Mouse (Mus musculus): Measurements from ENCODE around the gene Syne1. TPM values are rescaled to one million over a fixed set of nuclear protein-coding genes. Genes with fewer than 3 reads are reported as not detected.

The Syne1 gene
- total RNA-seq, 2 experiments from 2014 or later = 247 to 308 TPM

DNA sequence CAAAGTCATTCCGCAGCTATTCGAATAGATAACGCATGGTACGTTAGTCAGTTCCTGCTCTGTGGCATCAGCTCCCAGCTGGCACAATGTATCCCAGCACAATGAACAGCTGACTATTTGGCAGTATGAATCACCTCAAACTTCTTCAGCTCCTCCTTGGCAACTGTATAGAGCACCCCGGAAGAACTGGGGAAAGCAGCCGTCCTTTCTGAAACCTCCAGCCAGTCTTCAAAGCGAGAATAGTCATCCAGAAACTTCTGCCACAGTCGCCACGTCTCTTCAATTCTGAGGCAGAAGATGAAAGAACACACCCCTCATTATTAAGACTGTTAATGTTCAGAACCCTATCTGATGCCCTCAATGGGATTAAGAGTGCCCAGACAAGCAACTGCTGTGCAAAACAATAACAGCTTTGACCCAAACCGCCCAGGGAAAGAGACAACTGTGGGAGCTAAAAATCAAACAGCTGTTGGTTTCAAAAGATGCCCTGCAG, 495.0 kb downstream of the Syne1 start:
- DNase-seq (ENCODE audit: low spot score in 2 of 2) = no peak
- intact Hi-C loops (cut with DNase I) = no loop called here

GRCm38 (mm10) chr10:5045671-5046070, 505.6 kb downstream of the Syne1 start:
- intact Hi-C loops (cut with DNase I) = no loop called here
- no peak for DNase-seq (ENCODE audit: low spot score in 2 of 2)

GRCm38 (mm10) chr10:5045213-5045612, 506.1 kb downstream of the Syne1 start:
- intact Hi-C loops (cut with DNase I) = no loop called here
- DNase-seq (ENCODE audit: low spot score in 2 of 2) = no peak

GRCm38 (mm10) chr10:5044481-5044880, 506.8 kb downstream of the Syne1 start:
- DNase-seq (ENCODE audit: low spot score in 2 of 2) = no peak
- intact Hi-C loops (cut with DNase I) = no loop called here

DNA sequence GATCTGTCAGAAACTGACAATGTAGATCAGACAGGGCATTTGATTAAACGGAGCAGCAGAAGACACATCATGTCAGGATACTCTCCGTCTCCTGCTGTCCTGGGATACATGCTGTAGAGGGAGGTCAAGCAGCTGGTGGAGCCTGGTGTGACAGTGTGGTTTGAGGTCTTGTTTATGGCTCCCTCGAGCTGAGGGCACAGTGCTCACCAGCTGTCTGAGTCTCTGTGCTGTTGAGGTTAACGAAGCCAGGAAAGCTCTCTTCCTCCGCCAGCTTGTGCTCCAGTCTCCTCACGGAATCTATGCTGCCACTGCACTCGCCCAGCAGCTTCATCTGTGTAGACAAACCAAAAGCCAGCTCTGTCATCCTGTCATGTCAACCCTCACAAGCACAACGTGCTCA, 510.0 kb downstream of the Syne1 start:
- intact Hi-C loops (cut with DNase I) = no loop called here
- DNase-seq (ENCODE audit: low spot score in 2 of 2) = no peak

- DNase-seq (ENCODE audit: low spot score in 2 of 2) = no peak
- intact Hi-C loops (cut with DNase I) = no loop called here
These were observed 518.9 kb downstream of the Syne1 start for GRCm38 (mm10) chr10:5032192-5033048.

GRCm38 (mm10) chr10:5029883-5030282, 521.4 kb downstream of the Syne1 start:
- intact Hi-C loops (cut with DNase I) = no loop called here
- DNase-seq (ENCODE audit: low spot score in 2 of 2) = no peak

GRCm38 (mm10) chr10:5029161-5029560, 522.1 kb downstream of the Syne1 start:
- intact Hi-C loops (cut with DNase I) = no loop called here
- DNase-seq (ENCODE audit: low spot score in 2 of 2) = no peak

DNA sequence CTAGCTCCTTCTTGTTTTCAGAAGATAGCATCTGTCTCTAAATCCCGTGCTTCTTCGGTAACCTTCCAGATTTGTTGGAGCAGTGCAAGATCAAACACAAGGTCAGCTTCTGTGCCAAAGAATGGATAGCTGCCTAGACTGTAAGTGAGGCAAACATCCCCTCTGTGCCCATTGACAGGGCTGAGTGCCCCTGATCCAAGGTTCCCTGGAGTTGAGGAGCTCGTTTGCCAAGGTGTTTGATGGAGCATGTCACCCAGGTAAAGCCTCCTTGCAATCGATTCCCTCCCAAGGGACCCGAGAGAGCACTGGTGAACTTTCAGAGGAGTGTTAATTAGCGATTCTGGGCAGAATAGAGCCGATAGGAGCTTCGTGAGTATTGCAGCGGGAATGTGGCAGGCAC, 523.0 kb downstream of the Syne1 start:
- DNase-seq (ENCODE audit: low spot score in 2 of 2) = no peak
- intact Hi-C loops (cut with DNase I) = no loop called here

DNA sequence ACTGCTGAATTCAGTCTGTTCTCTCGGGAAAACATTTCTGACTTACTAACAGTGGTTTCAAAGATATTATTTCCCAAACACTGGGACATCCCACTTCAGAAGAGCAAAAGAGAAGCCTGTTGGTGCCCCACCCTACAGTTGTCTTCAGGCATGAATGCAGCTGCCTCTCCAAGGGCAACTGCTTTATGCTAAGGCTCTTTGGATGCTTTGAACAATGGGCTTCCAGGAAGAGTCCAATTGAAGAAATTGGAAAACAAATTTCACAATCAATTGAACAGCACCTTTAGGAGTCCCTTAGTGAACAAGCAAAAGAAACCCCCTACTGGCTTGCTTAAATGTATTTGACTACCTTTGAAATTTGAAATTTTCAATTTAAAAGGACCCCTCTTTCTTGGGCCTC, 524.1 kb downstream of the Syne1 start:
- intact Hi-C loops (cut with DNase I) = no loop called here
- DNase-seq (ENCODE audit: low spot score in 2 of 2) = no peak

- intact Hi-C loops (cut with DNase I) = no loop called here
- DNase-seq (ENCODE audit: low spot score in 2 of 2) = no peak
These were observed 525.4 kb downstream of the Syne1 start for GRCm38 (mm10) chr10:5025906-5026305.

GRCm38 (mm10) chr10:5017148-5017547, 534.1 kb downstream of the Syne1 start:
- intact Hi-C loops (cut with DNase I) = no loop called here
- DNase-seq (ENCODE audit: low spot score in 2 of 2) = no peak

- intact Hi-C loops (cut with DNase I) = no loop called here
These were observed 536.3 kb downstream of the Syne1 start for GRCm38 (mm10) chr10:5014976-5015375.

DNA sequence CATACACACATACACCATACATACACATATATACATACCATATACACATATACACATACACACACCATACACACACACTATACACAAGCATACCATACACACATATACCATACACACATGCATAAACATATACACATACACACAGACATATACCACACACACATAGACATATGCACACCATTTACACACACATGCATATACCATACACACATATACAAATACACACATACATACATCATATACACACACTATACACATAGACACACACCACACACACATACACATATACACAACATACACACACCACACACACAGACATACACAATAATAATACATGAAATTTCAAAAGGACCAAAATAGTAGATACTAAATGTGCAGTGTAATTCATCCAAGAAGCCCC, 539.3 kb downstream of the Syne1 start:
- intact Hi-C loops (cut with DNase I) = no loop called here
- DNase-seq (ENCODE audit: low spot score in 2 of 2) = no peak

More at GRCm38 (mm10) chr10:5014976-5015375, 536.3 kb downstream of the Syne1 start:
- DNase-seq (ENCODE audit: low spot score in 2 of 2) = no peak

GRCm38 (mm10) chr10:5008795-5009366, 542.4 kb downstream of the Syne1 start:
- intact Hi-C loops (cut with DNase I) = no loop called here
- DNase-seq (ENCODE audit: low spot score in 2 of 2) = no peak

DNA sequence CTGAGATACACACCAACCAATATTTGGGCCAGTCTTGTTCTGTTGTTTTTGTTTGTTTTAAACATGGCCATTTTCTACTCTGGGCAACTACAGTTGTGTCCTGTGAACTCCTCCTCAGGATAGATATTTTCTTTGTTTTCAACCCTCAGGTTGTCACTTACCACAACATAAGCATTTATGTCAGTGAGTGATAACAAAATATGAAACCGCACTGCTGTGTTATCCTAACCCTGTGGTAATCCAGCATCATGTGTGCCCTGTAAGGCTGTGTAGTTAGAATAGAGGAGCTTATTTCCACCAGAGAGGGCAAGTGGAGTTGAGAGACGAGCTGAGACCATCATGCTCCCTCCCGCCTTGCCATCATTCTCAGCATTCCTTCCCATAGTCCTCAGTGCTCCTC, 554.7 kb downstream of the Syne1 start:
- no peak for DNase-seq (ENCODE audit: low spot score in 2 of 2)
- intact Hi-C loops (cut with DNase I) = no loop called here

DNA sequence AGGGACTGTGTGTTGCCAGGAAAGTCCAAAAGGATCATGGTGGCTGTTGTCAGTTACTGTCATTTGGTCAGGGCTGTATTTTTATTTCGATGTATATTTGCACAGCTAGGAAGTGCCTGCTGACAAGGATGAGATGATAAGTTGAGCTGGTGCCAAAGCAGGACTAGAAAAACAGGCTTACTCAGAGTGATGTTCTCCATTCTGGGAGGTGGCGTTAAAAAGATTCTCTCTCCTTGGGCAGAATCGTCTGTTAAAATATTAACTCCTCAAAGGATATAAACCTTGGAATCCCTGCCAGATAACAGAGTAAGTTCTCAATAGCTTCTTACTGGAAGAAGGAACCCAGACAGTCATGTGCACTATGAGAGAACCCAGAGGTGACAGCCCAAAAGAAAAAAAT, 557.5 kb downstream of the Syne1 start:
- intact Hi-C loops (cut with DNase I) = no loop called here
- DNase-seq (ENCODE audit: low spot score in 2 of 2) = peak; percentile 22 to 30

DNA sequence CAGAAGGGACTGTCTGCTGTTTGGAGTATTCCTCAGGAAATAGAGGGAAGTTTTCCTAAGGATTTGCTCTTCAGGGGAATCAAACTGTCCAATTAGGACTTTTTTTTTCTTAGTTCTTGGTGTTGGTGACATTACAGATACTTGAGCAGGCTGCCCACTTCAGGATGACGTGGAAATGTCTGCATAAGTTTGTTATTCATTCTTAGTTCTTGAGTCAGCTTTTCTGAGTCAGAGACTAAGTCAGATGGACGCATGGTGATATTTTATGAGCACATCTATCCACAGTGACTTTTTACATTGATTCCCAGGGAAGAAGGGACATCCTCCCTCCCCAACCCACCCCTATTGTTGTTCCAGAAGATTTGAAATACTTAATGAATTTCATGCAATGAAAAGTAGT, 567.4 kb downstream of the Syne1 start:
- intact Hi-C loops (cut with DNase I) = no loop called here
- DNase-seq (ENCODE audit: low spot score in 2 of 2) = no peak

GRCm38 (mm10) chr10:4977374-4977773, 573.9 kb downstream of the Syne1 start:
- intact Hi-C loops (cut with DNase I) = no loop called here
- no peak for DNase-seq (ENCODE audit: low spot score in 2 of 2)

GRCm38 (mm10) chr10:4976557-4976956, 574.7 kb downstream of the Syne1 start:
- intact Hi-C loops (cut with DNase I) = no loop called here
- DNase-seq (ENCODE audit: low spot score in 2 of 2) = peak in 1 of 2 experiments; percentile 8

DNA sequence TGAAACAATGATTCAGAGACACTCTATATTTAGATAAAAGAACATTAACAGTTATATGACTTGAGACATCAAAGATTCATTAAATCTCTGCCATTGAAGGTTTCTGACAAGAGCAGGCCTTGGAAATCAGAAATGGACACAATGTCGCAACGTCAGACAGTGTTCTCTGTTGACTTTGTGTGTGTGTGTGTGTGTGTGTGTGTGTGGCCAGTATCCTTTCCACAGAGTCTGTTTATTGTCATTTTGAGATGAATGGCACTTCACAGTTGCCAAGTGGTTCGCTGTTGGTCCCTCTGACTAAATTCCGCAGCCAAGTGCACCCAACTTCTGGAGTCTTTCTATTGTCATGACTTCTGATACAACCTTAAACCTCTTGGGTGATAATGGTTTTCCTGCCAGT, 577.0 kb downstream of the Syne1 start:
- intact Hi-C loops (cut with DNase I) = no loop called here
- DNase-seq (ENCODE audit: low spot score in 2 of 2) = no peak

Measured in left cerebral cortex, postnatal 14 days (tissue).